ENCODE assay signal across 7 mouse cellular contexts in genomic region chr15:80710608-80711363, GRCm38 (mm10). TPM values are rescaled to one million over a fixed set of nuclear protein-coding genes. Genes with fewer than 3 reads are reported as not detected.
DNase-seq lines count a peak whose midpoint lies in the region; ATAC-seq lines count a peak whose summit lies in the region.

Tnrc6b (plus strand) TSS chr15:80711313.

- H3K4me2 ChIP-seq in intestine, embryonic 15.5 days (replicated peaks) = peak within 1 kb of the TSS; percentile 91

- H3K4me1 ChIP-seq in intestine, embryonic 15.5 days (replicated peaks) = peaks cover 17% of the 10 kb centered on the region
- peaks cover 31% of the 10 kb centered on the region for H3K4me1 ChIP-seq in midbrain, embryonic 10.5 days

- H3K9ac ChIP-seq in intestine, embryonic 15.5 days = peak within 1 kb of the TSS; percentile 72

- intact Hi-C loops in gastrocnemius, postnatal 36 days (cut with DNase I) = no loop called here
- intact Hi-C loops in left cerebral cortex, postnatal 25 days (cut with DNase I) = no loop called here

- H3K4me3 ChIP-seq in intestine, embryonic 15.5 days (replicated peaks) = peak within 1 kb of the TSS; percentile 94
- peak within 1 kb of the TSS; percentile 95 for H3K4me3 ChIP-seq in midbrain, embryonic 10.5 days

- DNase-seq in adrenal gland, adult 2 months = peak; percentile 99
- peak; percentile 96 for DNase-seq in embryo, embryonic 11.5 days (ENCODE audit: low read depth, low spot score)
- DNase-seq in gastrocnemius, postnatal 36 days = peak; percentile 96 to 98
- peak; percentile 99 for DNase-seq in left cerebral cortex, postnatal 25 days (ENCODE audit: low spot score in 2 of 2)
- DNase-seq in midbrain, embryonic 10.5 days (ENCODE audit: low spot score) = peak; percentile 98
- DNase-seq in right cerebral cortex, postnatal 4 days = peak; percentile 98

- peak within 1 kb of the TSS; percentile 89 for H3K27ac ChIP-seq in intestine, embryonic 15.5 days
- peak within 1 kb of the TSS; percentile 92 for H3K27ac ChIP-seq in midbrain, embryonic 10.5 days (replicated peaks)

- peak; percentile 98 for ATAC-seq in intestine, embryonic 15.5 days

- no peaks in the 10 kb centered on the region for H3K36me3 ChIP-seq in intestine, embryonic 15.5 days
- H3K36me3 ChIP-seq in midbrain, embryonic 10.5 days = no peaks in the 10 kb centered on the region

- 1% methylated on average over 39 of the region's 39 CpGs for WGBS in intestine, embryonic 15.5 days
- WGBS in midbrain, embryonic 10.5 days = under 1% methylated on average over 39 of the region's 39 CpGs

- no peaks in the 10 kb centered on the region for H3K27me3 ChIP-seq in intestine, embryonic 15.5 days (replicated peaks)
- no peaks in the 10 kb centered on the region for H3K27me3 ChIP-seq in midbrain, embryonic 10.5 days (ENCODE audit: low read depth, poor library complexity, severe bottlenecking)

- no peaks in the 10 kb centered on the region for H3K9me3 ChIP-seq in intestine, embryonic 15.5 days
- no peaks in the 10 kb centered on the region for H3K9me3 ChIP-seq in midbrain, embryonic 10.5 days (replicated peaks)

RNA-seq across cellular contexts. Expression of gene Tnrc6b, which starts in this region (rescaled TPM):
- 10 to 100 TPM; 43.0 to 52.0 TPM for total RNA-seq in adrenal gland, adult 2 months (2021)
- 14.3 and 19.8 TPM in 2 replicates for polyA plus RNA-seq in adrenal gland, adult 2 months (2012; rRNA removed)
- 10 to 100 TPM; 38.3 to 51.1 TPM for total RNA-seq in gastrocnemius, postnatal 36 days (2021)
- 19.8 and 20.7 TPM in 2 replicates for polyA plus RNA-seq in intestine, embryonic 15.5 days (2015; fragmentation: Nextera tagmentation; extraction: Ambion mirVana)
- 100 to 1,000 TPM; 110 to 131 TPM for total RNA-seq in left cerebral cortex, postnatal 25 days (2021)
- polyA plus RNA-seq in midbrain, embryonic 10.5 days (2016; fragmentation: Nextera tagmentation; extraction: Ambion mirVana) = 43.5 and 54.7 TPM in 2 replicates

Comparison
In these comparisons a context has a peak if more than half of its experiments do, and no peak if none do; other contexts are left out.
1. Peak in every context shown above with its lines: DNase-seq, ATAC-seq, H3K4me3 ChIP-seq and H3K27ac ChIP-seq.